Comparison of ENCODE assay signal across 20 mouse cellular contexts in the genomic region with DNA sequence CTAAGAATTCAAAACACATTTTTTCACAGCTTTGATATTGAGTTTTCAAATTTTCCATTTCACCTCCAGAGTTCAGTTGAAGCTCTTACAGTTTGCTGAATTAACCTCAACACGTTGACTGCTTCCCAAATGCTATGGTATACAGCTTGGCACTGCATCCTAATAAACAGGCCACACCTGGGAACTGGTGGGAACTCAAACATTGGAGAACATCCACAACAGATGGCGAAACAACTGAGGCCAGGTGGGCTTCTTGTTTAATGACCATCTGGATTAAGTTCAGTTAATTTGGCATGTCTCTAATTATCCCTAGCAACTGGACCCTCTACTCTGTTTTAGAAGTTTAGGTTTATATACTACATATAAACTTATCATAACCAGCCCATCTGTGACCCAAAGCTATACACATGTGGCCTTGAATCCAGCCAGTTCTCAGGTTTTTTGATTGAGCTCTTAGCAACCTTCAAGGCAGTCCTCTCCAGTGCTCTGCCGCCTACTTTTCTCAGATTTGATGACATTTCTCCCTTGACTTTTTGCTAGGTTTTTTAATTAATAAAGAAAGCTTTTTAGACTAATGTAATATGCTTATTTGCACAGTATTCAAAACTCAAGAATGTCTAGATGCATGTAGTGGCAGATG. TPM values are rescaled to one million over a fixed set of nuclear protein-coding genes. Genes with fewer than 3 reads are reported as not detected.
DNase-seq lines count a peak whose midpoint lies in the region; ATAC-seq and TF ChIP-seq lines count a peak whose summit lies in the region.
"Had no signal": no experiment of that assay in that cellular context is flagged by ENCODE, and none has a peak within 500 bp of the region (broad histone marks: within the 10 kb centered on the region; RNA-seq: fewer than 3 reads in every experiment).

No protein-coding gene starts in this region.

- ATAC-seq in hindbrain, embryonic 15.5 days (ENCODE audit: low FRiP score, low read depth): 0 out of 2 replicates have a peak, but pooled peaks have one; percentile 48
- ATAC-seq in hindbrain, embryonic 13.5 days (ENCODE audit: low FRiP score): no peak
- ATAC-seq in lung, embryonic 15.5 days (ENCODE audit: borderline replicate concordance, extremely low read depth, low FRiP score, low TSS enrichment): no peak
- no peak for ATAC-seq in forebrain, postnatal 0 days
- ATAC-seq: inflammation-experienced regulatory T-cells, adult 6 months; Patski had no signal

- H3K4me1 ChIP-seq in hindbrain, embryonic 15.5 days (replicated peaks): 0 out of 2 replicates have a peak, but pooled peaks cover 7% of the 10 kb centered on the region
- H3K4me1 ChIP-seq in hindbrain, embryonic 13.5 days (replicated peaks): peaks cover 11% of the 10 kb centered on the region
- H3K4me1 ChIP-seq in lung, embryonic 15.5 days: peaks cover 12% of the 10 kb centered on the region; the same call in 1 of the 2 replicates
- 0 out of 2 replicates have a peak, but pooled peaks cover 3% of the 10 kb centered on the region for H3K4me1 ChIP-seq in forebrain, postnatal 0 days (ENCODE audit: insufficient read depth)

- no peak for TF ChIP-seq POLR2A in brain, embryonic 14.5 days (IDR thresholded peaks at IDR 0.05; ENCODE audit: borderline replicate concordance, extremely low read depth, insufficient read depth, insufficient read length, poor library complexity, severe bottlenecking)

- no peak overlapping the region for H3K4me3 ChIP-seq in hindbrain, embryonic 15.5 days
- no peak overlapping the region for H3K4me3 ChIP-seq in hindbrain, embryonic 13.5 days
- H3K4me3 ChIP-seq in lung, embryonic 15.5 days: no peak overlapping the region
- H3K4me3 ChIP-seq in forebrain, postnatal 0 days (ENCODE audit: low read depth, low read length): no peak overlapping the region
- H3K4me3 ChIP-seq: embryonic facial prominence, embryonic 13.5 days; layer of hippocampus, adult 2 months had no signal

- no peaks in the 10 kb centered on the region for H3K9me3 ChIP-seq in hindbrain, embryonic 15.5 days
- H3K9me3 ChIP-seq in hindbrain, embryonic 13.5 days: no peaks in the 10 kb centered on the region
- no peaks in the 10 kb centered on the region for H3K9me3 ChIP-seq in lung, embryonic 15.5 days
- H3K9me3 ChIP-seq in forebrain, postnatal 0 days (ENCODE audit: low read length): no peaks in the 10 kb centered on the region
- H3K9me3 ChIP-seq: embryonic facial prominence, embryonic 13.5 days had no signal

- no peak overlapping the region for H3K9ac ChIP-seq in hindbrain, embryonic 15.5 days
- no peak overlapping the region for H3K9ac ChIP-seq in hindbrain, embryonic 13.5 days
- H3K9ac ChIP-seq in lung, embryonic 15.5 days: no peak overlapping the region
- H3K9ac ChIP-seq in forebrain, postnatal 0 days: no peak overlapping the region
- H3K9ac ChIP-seq: embryonic facial prominence, embryonic 13.5 days had no signal

- no peaks in the 10 kb centered on the region for H3K36me3 ChIP-seq in hindbrain, embryonic 15.5 days
- no peaks in the 10 kb centered on the region for H3K36me3 ChIP-seq in hindbrain, embryonic 13.5 days
- H3K36me3 ChIP-seq in lung, embryonic 15.5 days: no peaks in the 10 kb centered on the region
- no peaks in the 10 kb centered on the region for H3K36me3 ChIP-seq in forebrain, postnatal 0 days (ENCODE audit: insufficient read depth)
- H3K36me3 ChIP-seq: embryonic facial prominence, embryonic 13.5 days had no signal

- TF ChIP-seq CTCF in brain, embryonic 14.5 days (IDR thresholded peaks at IDR 0.05; ENCODE audit: borderline replicate concordance, extremely low read depth, insufficient read depth, insufficient read length): no peak
- no peak for TF ChIP-seq CTCF in forebrain, postnatal 0 days (IDR thresholded peaks at IDR 0.05; ENCODE audit: low read depth)

- no peak overlapping the region for H3K4me2 ChIP-seq in hindbrain, embryonic 15.5 days
- no peak overlapping the region for H3K4me2 ChIP-seq in hindbrain, embryonic 13.5 days
- no peak overlapping the region for H3K4me2 ChIP-seq in lung, embryonic 15.5 days
- no peak overlapping the region for H3K4me2 ChIP-seq in forebrain, postnatal 0 days (ENCODE audit: low read depth)
- H3K4me2 ChIP-seq: embryonic facial prominence, embryonic 13.5 days; heart, embryonic 11.5 days had no signal

- no peaks in the 10 kb centered on the region for H3K27me3 ChIP-seq in hindbrain, embryonic 15.5 days
- no peaks in the 10 kb centered on the region for H3K27me3 ChIP-seq in hindbrain, embryonic 13.5 days
- H3K27me3 ChIP-seq in lung, embryonic 15.5 days: no peaks in the 10 kb centered on the region
- H3K27me3 ChIP-seq in forebrain, postnatal 0 days (ENCODE audit: insufficient read depth, low read length): no peaks in the 10 kb centered on the region
- H3K27me3 ChIP-seq: embryonic facial prominence, embryonic 13.5 days; Patski had no signal

- no peak overlapping the region for H3K27ac ChIP-seq in hindbrain, embryonic 15.5 days (replicated peaks)
- H3K27ac ChIP-seq in hindbrain, embryonic 13.5 days: no peak overlapping the region
- 0 out of 2 replicates have a peak overlapping the region, but pooled peaks have one; percentile 50 for H3K27ac ChIP-seq in lung, embryonic 15.5 days
- no peak overlapping the region for H3K27ac ChIP-seq in forebrain, postnatal 0 days (ENCODE audit: low read depth, low read length)
- H3K27ac ChIP-seq: embryonic facial prominence, embryonic 13.5 days; layer of hippocampus, adult 2 months had no signal

- DNase-seq in lung, postnatal 4 days: no peak
- peak; percentile 78 for DNase-seq in brain, embryonic 14.5 days (ENCODE audit: low read depth)
- DNase-seq in forebrain, postnatal 0 days: peak; percentile 11
- DNase-seq in heart, adult 8-10 months (ENCODE audit: low spot score): no peak
- DNase-seq: adrenal gland, adult 8-10 months; cerebellum, adult 9-11 months; heart, postnatal 10 days; kidney, adult 8-10 months; kidney, postnatal 14 days; layer of hippocampus, postnatal 36 days; spleen, adult 18-20 months; thymus, postnatal 25 days had no signal

- WGBS in hindbrain, embryonic 15.5 days: 74% methylated on average over 3 of the region's 3 CpGs
- 73% methylated on average over 3 of the region's 3 CpGs for WGBS in hindbrain, embryonic 13.5 days
- 77% methylated on average over 3 of the region's 3 CpGs for WGBS in lung, embryonic 15.5 days
- WGBS in forebrain, postnatal 0 days: 54% methylated on average over 3 of the region's 3 CpGs

RNA-seq across cellular contexts. Expression of a gene that starts 10.9 kb away (rescaled TPM):
- 17.1 and 17.3 TPM in 2 replicates for polyA plus RNA-seq in hindbrain, embryonic 15.5 days (2015; fragmentation: Nextera tagmentation; extraction: Ambion mirVana)
- 21.0 and 21.5 TPM in 2 replicates for polyA plus RNA-seq in hindbrain, embryonic 13.5 days (2015; fragmentation: Nextera tagmentation; extraction: Ambion mirVana)
- polyA plus RNA-seq in lung, embryonic 15.5 days (2015; fragmentation: Nextera tagmentation; extraction: Ambion mirVana): 16.6 and 18.9 TPM in 2 replicates
- polyA plus RNA-seq in brain, embryonic 14.5 days (2012; rRNA removed): 16.9 and 17.4 TPM in 2 replicates
- 4.8 and 7.9 TPM in 2 replicates for total RNA-seq in forebrain, postnatal 0 days (2014; rRNA removed)
- 6.9 and 7.8 TPM in 2 replicates for polyA plus RNA-seq in forebrain, postnatal 0 days (2015; fragmentation: Nextera tagmentation; extraction: Ambion mirVana)
- total RNA-seq in heart, adult 8-10 months (2022): 10 to 100 TPM; 13.8 to 30.6 (median 20.8) TPM

Comparison
In these comparisons a context has a peak if more than half of its experiments do, and no peak if none do; other contexts are left out.
1. DNase-seq: peak in brain, embryonic 14.5 days (single experiment) and forebrain, postnatal 0 days (single experiment); none in lung, postnatal 4 days (0 of 2) and heart, adult 8-10 months (single experiment).